Mouse (Mus musculus) CD4-positive, CD25-positive, alpha-beta regulatory T cell (primary cell): ENCODE data around the gene 1700030J22Rik. TPM values are rescaled to one million over a fixed set of nuclear protein-coding genes. Genes with fewer than 3 reads are reported as not detected.

ENCODE experiments used
- polyA plus RNA-seq: library from polyadenylated mRNA; unstranded; fragments of 100-300 nt; shearing (Covaris generic); gene quantifications from one replicate; pipeline ENCODE4 v1.2.1, GENCODE M21; 2017

Gene 1700030J22Rik
- polyA plus RNA-seq, result not detected

DNA sequence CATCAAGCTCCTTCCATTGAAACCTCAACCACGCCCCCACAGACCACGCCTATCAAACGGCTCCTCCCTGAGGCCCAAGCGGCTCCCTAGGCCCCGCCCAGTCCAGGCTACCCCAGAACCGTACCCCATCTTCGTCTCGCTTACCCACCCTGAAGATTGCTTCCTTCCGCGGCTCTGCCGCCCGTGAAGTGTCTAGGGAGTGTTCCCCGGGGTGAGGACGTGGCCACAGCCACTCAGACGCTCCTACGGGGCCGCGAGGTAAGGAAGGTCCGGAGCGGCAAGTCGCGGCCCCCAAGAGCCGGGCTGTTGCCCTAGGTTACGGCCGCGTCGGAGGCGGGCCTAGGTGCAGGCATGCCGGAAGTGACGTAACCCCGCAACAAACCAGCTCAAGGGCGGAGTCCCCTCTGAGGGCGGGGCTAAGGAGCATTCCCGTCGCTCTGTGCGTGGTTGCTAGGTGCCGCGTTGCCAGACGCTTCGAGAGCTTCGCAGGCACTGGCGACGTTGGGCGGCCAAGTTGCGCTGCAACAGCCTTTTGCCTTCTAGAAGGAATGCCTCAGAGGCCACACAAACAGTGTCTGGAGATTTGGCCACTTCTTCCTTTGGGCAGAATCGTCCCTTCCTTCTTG lies at the start of gene 1700030J22Rik:
1700030J22Rik (minus strand) TSS at position 329 of the 626 bp plus-strand sequence.

GRCm38 (mm10) chr8:116993095-116993867 lies 14.5 kb upstream of the 1700030J22Rik start, which contains the start of gene Gcsh:
Gene Gcsh (minus strand): TSS chr8:116993537.

DNA sequence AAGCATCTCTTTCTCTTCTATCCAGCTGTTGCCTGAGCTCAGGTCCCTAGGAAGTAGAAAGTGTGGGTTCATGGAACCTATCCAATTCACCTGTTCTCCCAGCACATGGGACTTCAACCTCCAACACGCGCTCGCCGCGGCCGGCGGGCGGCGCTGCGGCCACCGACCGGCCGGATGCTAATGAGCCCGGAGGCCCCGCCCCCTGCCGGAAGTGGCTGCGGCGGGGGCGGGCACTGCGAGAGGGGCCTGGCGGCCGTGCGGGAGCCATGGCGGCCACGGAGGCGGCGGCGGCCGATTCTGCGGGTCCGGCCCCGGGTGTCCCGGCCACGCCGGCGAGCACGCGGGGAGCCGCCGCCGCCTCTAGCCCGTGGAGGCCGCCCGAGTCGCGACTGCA lies 35.6 kb downstream of the 1700030J22Rik start, which contains the start of gene Atmin:
Atmin (plus strand) TSS at position 233 of the 394 bp plus-strand sequence.

GRCm38 (mm10) chr8:116921337-116922059 lies 57.3 kb downstream of the 1700030J22Rik start, which contains the start of the genes Cmc2 and Cenpn:
Gene Cmc2 (minus strand): TSS chr8:116921455.
Gene Cenpn (plus strand): TSS chr8:116921730.

Other genes starting within 250 kb of the 1700030J22Rik start
- gene Cdyl2, start 246.0 kb downstream of the 1700030J22Rik start, polyA plus RNA-seq, result 19.7 TPM
- 22.3 TPM for gene Cmc2, start 57.5 kb downstream of the 1700030J22Rik start, polyA plus RNA-seq
- gene Cenpn, start 57.2 kb downstream of the 1700030J22Rik start, polyA plus RNA-seq, result 2.3 TPM
- gene Atmin, start 35.6 kb downstream of the 1700030J22Rik start, polyA plus RNA-seq, result 31.6 TPM
- gene Gcsh, start 14.6 kb upstream of the 1700030J22Rik start, polyA plus RNA-seq, result 30.1 TPM
- 0.24 TPM for gene Pkd1l2, start 103.5 kb upstream of the 1700030J22Rik start, polyA plus RNA-seq
- not detected for gene Bco1, start 116.9 kb upstream of the 1700030J22Rik start, polyA plus RNA-seq
- gene Gan, start 179.2 kb upstream of the 1700030J22Rik start, polyA plus RNA-seq, result 2.3 TPM